Mouse (Mus musculus): ENCODE results near the gene Ltb4r2. TPM values are rescaled to one million over a fixed set of nuclear protein-coding genes. Genes with fewer than 3 reads are reported as not detected.
"Not testable (repeated sequence)": the region's sequence is repeated elsewhere in the genome, so short reads cannot be mapped to it uniquely, and the experiment has no call there.

Gene Ltb4r2
- polyA plus RNA-seq, 1 experiment from 2014 or later: 0.08 TPM

GRCm38 (mm10) chr14:55745861-55746237 lies 15.4 kb upstream of the Ltb4r2 start:
- Histone ChIP-seq H3K4me3 (ENCODE audit: low read length) (peak overlapping the region; percentile 92), H3K4me1 (ENCODE audit: control insufficient read depth, insufficient read depth, low read length) (peaks cover 23% of the 10 kb centered on the region), H3K27me3 (ENCODE audit: control insufficient read depth, insufficient read depth, low read length) (no peaks in the 10 kb centered on the region), H3K4me2 (replicated peaks; ENCODE audit: low read depth, low read length) (peak overlapping the region; percentile 95), H3K27ac (ENCODE audit: low read depth, low read length) (no peak overlapping the region), H3K36me3 (ENCODE audit: control insufficient read depth, insufficient read depth, low read length) (peaks cover 31% of the 10 kb centered on the region), H3K9ac (ENCODE audit: low read depth, low read length) (peak overlapping the region; percentile 83), H3K9me3 (ENCODE audit: control insufficient read depth, low read length) (no peaks in the 10 kb centered on the region)
- no peak for ATAC-seq (ENCODE audit: low FRiP score, low TSS enrichment)
- under 1% methylated on average over 31 of the region's 31 CpGs for whole genome bisulfite sequencing

DNA sequence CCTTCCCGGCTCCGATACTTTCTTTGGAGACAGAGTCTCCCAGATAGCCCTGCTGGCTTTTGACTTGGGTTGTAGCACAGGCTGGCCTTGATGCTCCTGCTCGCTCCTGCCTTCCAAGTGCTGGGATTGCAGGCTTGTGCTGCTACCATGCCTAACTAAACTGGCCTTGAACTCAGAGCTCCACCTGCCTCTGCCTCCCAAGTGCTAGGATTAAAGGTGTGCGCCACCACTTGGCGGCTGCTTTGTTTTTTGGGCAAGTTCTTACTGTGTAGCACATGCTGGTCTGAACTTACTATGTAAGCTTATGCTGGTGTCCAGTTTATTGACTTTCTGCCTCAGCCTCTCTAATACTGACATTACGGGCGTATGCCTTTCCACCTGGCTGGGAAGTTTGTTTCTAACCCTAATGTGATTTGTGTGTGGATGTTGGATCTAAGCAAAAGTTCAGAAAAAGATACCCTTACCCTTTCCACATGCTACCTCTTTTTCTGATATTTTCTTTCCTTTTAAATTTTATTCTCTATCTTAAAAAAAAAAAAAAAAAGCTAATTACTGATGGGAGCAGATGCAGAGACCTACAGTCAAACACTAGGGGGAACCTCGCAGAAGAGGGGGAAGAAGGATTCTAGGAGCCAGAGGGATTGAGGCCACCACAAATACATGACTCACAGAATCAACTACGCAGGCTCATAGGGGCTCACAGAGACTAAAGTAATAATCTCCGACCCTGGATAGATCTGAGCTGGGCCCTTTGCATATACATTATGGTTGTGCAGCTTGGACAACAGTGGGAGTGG lies 14.0 kb upstream of the Ltb4r2 start:
- no peak for ATAC-seq (ENCODE audit: low FRiP score, low TSS enrichment)

DNA sequence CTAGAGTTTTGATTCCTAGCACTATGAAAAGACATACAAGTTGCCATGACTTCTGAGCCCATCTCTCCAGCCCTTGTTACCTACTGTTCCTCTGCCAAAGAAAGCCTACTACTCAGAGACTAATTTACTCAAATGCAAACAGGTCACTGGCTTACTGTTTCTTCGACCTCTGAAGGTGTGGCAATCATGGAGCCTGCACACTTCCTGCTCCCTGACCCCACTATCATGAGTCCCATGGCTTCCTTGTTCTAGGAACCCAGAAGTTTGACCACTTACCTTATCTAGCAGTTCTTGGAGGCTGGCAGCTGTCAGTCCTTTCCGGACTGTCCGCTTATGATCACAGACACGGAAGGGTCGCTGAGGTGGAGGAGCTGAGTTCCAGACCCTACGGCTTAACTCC lies 3.7 kb upstream of the Ltb4r2 start:
- H3K4me1 ChIP-seq (ENCODE audit: control insufficient read depth, insufficient read depth, low read length): no peaks in the 10 kb centered on the region; the same call in 1 of the 2 replicates
- peaks cover 34% of the 10 kb centered on the region for H3K36me3 ChIP-seq (ENCODE audit: control insufficient read depth, insufficient read depth, low read length)
- H3K9ac ChIP-seq (ENCODE audit: low read depth, low read length): no peak overlapping the region
- H3K27ac ChIP-seq (ENCODE audit: low read depth, low read length): no peak overlapping the region
- no peaks in the 10 kb centered on the region for H3K9me3 ChIP-seq (ENCODE audit: control insufficient read depth, low read length)
- H3K27me3 ChIP-seq (ENCODE audit: control insufficient read depth, insufficient read depth, low read length): peaks cover 5% of the 10 kb centered on the region
- no peak for ATAC-seq (ENCODE audit: low FRiP score, low TSS enrichment)
- H3K4me2 ChIP-seq (replicated peaks; ENCODE audit: low read depth, low read length): no peak overlapping the region
- H3K4me3 ChIP-seq (ENCODE audit: low read length): no peak overlapping the region
- WGBS: 88% methylated on average over 6 of the region's 6 CpGs

More for the DNA sequence above, 14.0 kb upstream of the Ltb4r2 start:
- H3K27me3 ChIP-seq (ENCODE audit: control insufficient read depth, insufficient read depth, low read length): no peaks in the 10 kb centered on the region
- peaks cover 38% of the 10 kb centered on the region for H3K36me3 ChIP-seq (ENCODE audit: control insufficient read depth, insufficient read depth, low read length)
- no peak overlapping the region for H3K27ac ChIP-seq (ENCODE audit: low read depth, low read length)
- WGBS: 95% methylated on average over 10 of the region's 10 CpGs
- H3K4me3 ChIP-seq (ENCODE audit: low read length): no peak overlapping the region; the same call in 1 of the 2 replicates
- peak overlapping the region; percentile 95; the same call in 1 of the 2 replicates for H3K4me2 ChIP-seq (replicated peaks; ENCODE audit: low read depth, low read length)
- no peaks in the 10 kb centered on the region for H3K9me3 ChIP-seq (ENCODE audit: control insufficient read depth, low read length)
- H3K4me1 ChIP-seq (ENCODE audit: control insufficient read depth, insufficient read depth, low read length): peaks cover 23% of the 10 kb centered on the region
- no peak overlapping the region for H3K9ac ChIP-seq (ENCODE audit: low read depth, low read length)

- peak within 1 kb of the TSS; percentile 23; the same call in 1 of the 2 replicates for H3K4me2 ChIP-seq (replicated peaks; ENCODE audit: low read depth, low read length)
- peaks cover 26% of the 10 kb centered on the region for H3K36me3 ChIP-seq (ENCODE audit: control insufficient read depth, insufficient read depth, low read length)
- no peaks in the 10 kb centered on the region for H3K9me3 ChIP-seq (ENCODE audit: control insufficient read depth, low read length)
- ATAC-seq (ENCODE audit: low FRiP score, low TSS enrichment): no peak
- no peaks in the 10 kb centered on the region; the same call in 1 of the 2 replicates for H3K4me1 ChIP-seq (ENCODE audit: control insufficient read depth, insufficient read depth, low read length)
- 16% methylated on average over 8 of the region's 8 CpGs for WGBS
- no peak within 1 kb of the TSS; the same call in 1 of the 2 replicates for H3K9ac ChIP-seq (ENCODE audit: low read depth, low read length)
- H3K27me3 ChIP-seq (ENCODE audit: control insufficient read depth, insufficient read depth, low read length): peaks cover 5% of the 10 kb centered on the region
- H3K27ac ChIP-seq (ENCODE audit: low read depth, low read length): no peak within 1 kb of the TSS
- H3K4me3 ChIP-seq (ENCODE audit: low read length): no peak within 1 kb of the TSS
These were observed 2.9 kb upstream of the Ltb4r2 start, which contains the start of gene Cideb for GRCm38 (mm10) chr14:55758363-55758784. Gene Cideb (minus strand): TSS chr14:55758458.

DNA sequence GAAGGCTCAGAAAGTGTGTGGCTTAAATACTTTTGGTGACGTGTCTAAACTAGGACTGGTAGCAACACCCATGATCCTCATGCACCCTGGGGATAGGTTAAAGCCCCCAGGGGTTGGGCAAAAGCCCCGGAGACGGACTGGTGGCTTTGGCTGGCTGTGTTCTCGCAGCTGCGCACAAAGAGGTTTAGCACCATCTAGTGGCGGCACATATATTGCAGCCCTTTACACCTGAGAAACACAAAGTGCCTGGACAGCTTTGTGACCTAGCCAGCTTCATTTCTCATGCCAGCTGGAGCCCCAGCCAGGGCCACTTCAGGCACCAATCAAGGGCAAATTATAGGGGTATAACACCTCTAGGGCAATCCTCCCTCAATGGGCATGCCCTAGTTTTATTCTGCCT lies 1.1 kb upstream of the Ltb4r2 start:
- H3K9me3 ChIP-seq (ENCODE audit: control insufficient read depth, low read length); H3K27ac ChIP-seq (ENCODE audit: low read depth, low read length); H3K4me1 ChIP-seq (ENCODE audit: control insufficient read depth, insufficient read depth, low read length); H3K9ac ChIP-seq (ENCODE audit: low read depth, low read length); ATAC-seq (ENCODE audit: low FRiP score, low TSS enrichment); H3K4me3 ChIP-seq (ENCODE audit: low read length); H3K36me3 ChIP-seq (ENCODE audit: control insufficient read depth, insufficient read depth, low read length): not testable (repeated sequence)
- Histone ChIP-seq H3K27me3 (ENCODE audit: control insufficient read depth, insufficient read depth, low read length) (peaks cover 12% of the 10 kb centered on the region), H3K4me2 (replicated peaks; ENCODE audit: low read depth, low read length) (peak overlapping the region; percentile 40)
- WGBS: 1% methylated on average over 6 of the region's 6 CpGs

GRCm38 (mm10) chr14:55762001-55762821 lies 983 bp downstream of the Ltb4r2 start:
- H3K4me2 ChIP-seq (replicated peaks; ENCODE audit: low read depth, low read length): peak overlapping the region; percentile 75
- no peaks in the 10 kb centered on the region; the same call in 1 of the 2 replicates for H3K4me1 ChIP-seq (ENCODE audit: control insufficient read depth, insufficient read depth, low read length)
- peak overlapping the region; percentile 45 for H3K4me3 ChIP-seq (ENCODE audit: low read length)
- no peaks in the 10 kb centered on the region for H3K36me3 ChIP-seq (ENCODE audit: control insufficient read depth, insufficient read depth, low read length)
- peak; percentile 68 for ATAC-seq (ENCODE audit: low FRiP score, low TSS enrichment)
- peak overlapping the region; percentile 71 for H3K9ac ChIP-seq (ENCODE audit: low read depth, low read length)
- H3K9me3 ChIP-seq (ENCODE audit: control insufficient read depth, low read length): no peaks in the 10 kb centered on the region
- no peak overlapping the region for H3K27ac ChIP-seq (ENCODE audit: low read depth, low read length)
- WGBS: under 1% methylated on average over 77 of the region's 77 CpGs
- H3K27me3 ChIP-seq (ENCODE audit: control insufficient read depth, insufficient read depth, low read length): peaks cover 18% of the 10 kb centered on the region

DNA sequence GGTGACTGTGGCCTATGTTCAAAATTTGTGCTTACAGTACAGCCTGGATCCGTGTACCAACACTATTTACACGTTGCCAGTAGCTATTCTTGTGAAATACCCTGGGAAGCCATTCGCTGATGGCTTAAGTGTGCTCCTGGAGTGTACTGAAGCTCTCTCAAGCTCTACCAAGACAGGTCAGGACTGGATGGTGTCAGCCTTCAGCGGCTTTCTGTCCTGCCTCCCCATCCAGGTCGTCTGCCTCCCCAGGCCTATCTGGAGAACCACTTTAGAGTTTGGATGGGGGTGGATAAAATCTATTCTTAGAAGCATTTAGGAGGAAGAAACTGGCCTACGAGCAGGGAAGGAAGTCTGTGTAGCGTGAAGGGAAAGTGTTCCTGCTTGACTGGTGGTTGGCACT lies 1.9 kb downstream of the Ltb4r2 start:
- H3K36me3 ChIP-seq (ENCODE audit: control insufficient read depth, insufficient read depth, low read length): no peaks in the 10 kb centered on the region

GRCm38 (mm10) chr14:55765696-55766095 lies 4.5 kb downstream of the Ltb4r2 start, which contains the start of gene Ltb4r1:
Gene Ltb4r1 (plus strand): TSS chr14:55765962.
- H3K9me3 ChIP-seq (ENCODE audit: control insufficient read depth, low read length): no peaks in the 10 kb centered on the region
- H3K4me1 ChIP-seq (ENCODE audit: control insufficient read depth, insufficient read depth, low read length): no peaks in the 10 kb centered on the region; the same call in 1 of the 2 replicates
- H3K4me3 ChIP-seq (ENCODE audit: low read length): no peak within 1 kb of the TSS
- 81% methylated on average over 4 of the region's 4 CpGs for WGBS
- H3K27me3 ChIP-seq (ENCODE audit: control insufficient read depth, insufficient read depth, low read length): peaks cover 27% of the 10 kb centered on the region
- ATAC-seq (ENCODE audit: low FRiP score, low TSS enrichment): no peak
- no peak within 1 kb of the TSS for H3K9ac ChIP-seq (ENCODE audit: low read depth, low read length)
- H3K36me3 ChIP-seq (ENCODE audit: control insufficient read depth, insufficient read depth, low read length): no peaks in the 10 kb centered on the region
- H3K4me2 ChIP-seq (replicated peaks; ENCODE audit: low read depth, low read length): no peak within 1 kb of the TSS
- no peak within 1 kb of the TSS for H3K27ac ChIP-seq (ENCODE audit: low read depth, low read length)

More for the DNA sequence above, 1.9 kb downstream of the Ltb4r2 start:
- no peak overlapping the region for H3K27ac ChIP-seq (ENCODE audit: low read depth, low read length)
- H3K27me3 ChIP-seq (ENCODE audit: control insufficient read depth, insufficient read depth, low read length): peaks cover 21% of the 10 kb centered on the region
- H3K9me3 ChIP-seq (ENCODE audit: control insufficient read depth, low read length): no peaks in the 10 kb centered on the region
- H3K4me2 ChIP-seq (replicated peaks; ENCODE audit: low read depth, low read length): no peak overlapping the region
- 62% methylated on average over 7 of the region's 7 CpGs for WGBS
- no peaks in the 10 kb centered on the region; the same call in 1 of the 2 replicates for H3K4me1 ChIP-seq (ENCODE audit: control insufficient read depth, insufficient read depth, low read length)
- H3K9ac ChIP-seq (ENCODE audit: low read depth, low read length): peak overlapping the region; percentile 71; the same call in 1 of the 2 replicates
- no peak for ATAC-seq (ENCODE audit: low FRiP score, low TSS enrichment)
- H3K4me3 ChIP-seq (ENCODE audit: low read length): no peak overlapping the region

Measured in kidney, embryonic 14.5 days (tissue).